Mouse (Mus musculus) heart, embryonic 11.5 days (tissue): ENCODE results near the gene Nipal3. TPM values are rescaled to one million over a fixed set of nuclear protein-coding genes. Genes with fewer than 3 reads are reported as not detected.

ENCODE experiments used
- ATAC-seq: fragments of 200-750 bp; cut with Nextera tagmentation; replicated peaks from 2 replicates; pipeline ENCODE4 v1.8.0; 2017; ENCODE audit warnings: moderate library complexity; ENCODE audit not compliant: insufficient number of reproducible peaks, low FRiP score, low TSS enrichment
- H3K27ac ChIP-seq: fragments of 300-500 bp; sonication (generic); 2 replicates; pipeline ENCODE4 v1.5.1; 2014; ENCODE audit warnings: mild to moderate bottlenecking, low read depth, low read length
- H3K27me3 ChIP-seq: fragments of 300-500 bp; sonication (generic); 2 replicates; pipeline ENCODE4 v1.6.1; 2014; ENCODE audit warnings: mild to moderate bottlenecking, low read length, mixed read lengths; ENCODE audit not compliant: control insufficient read depth, insufficient read depth
- H3K36me3 ChIP-seq: fragments of 300-500 bp; sonication (generic); 2 replicates; pipeline ENCODE4 v1.6.1; 2014; ENCODE audit warnings: mild to moderate bottlenecking, low read length, moderate library complexity, mixed read lengths; ENCODE audit not compliant: control insufficient read depth, insufficient read depth
- H3K4me1 ChIP-seq: fragments of 300-500 bp; sonication (generic); 2 replicates; pipeline ENCODE4 v1.6.1; 2014; ENCODE audit warnings: low read length; ENCODE audit not compliant: control insufficient read depth, insufficient read depth
- H3K4me2 ChIP-seq: fragments of 300-500 bp; sonication (generic); 2 replicates; pipeline ENCODE4 v1.6.1; 2014; ENCODE audit warnings: mild to moderate bottlenecking, moderate library complexity
- H3K4me3 ChIP-seq: fragments of 300-500 bp; sonication (generic); 2 replicates; pipeline ENCODE4 v1.5.1; 2014; ENCODE audit warnings: low read depth, low read length
- H3K9ac ChIP-seq: fragments of 300-500 bp; sonication (generic); 2 replicates; pipeline ENCODE4 v1.6.1; 2014; ENCODE audit warnings: mild to moderate bottlenecking, low read depth, low read length, moderate library complexity
- H3K9me3 ChIP-seq: fragments of 300-500 bp; sonication (generic); replicated peaks from 2 replicates; pipeline ENCODE4 v1.6.1; 2016; ENCODE audit warnings: low read length; ENCODE audit not compliant: control insufficient read depth
- WGBS: fragments of 180-500 bp; shearing (Covaris S2); extraction: QIAGEN DNeasy Blood & Tissue Kit; methylation state at CpG from one replicate; pipeline ENCODE4 v1.1.7; 2014; ENCODE audit not compliant: insufficient replicate concordance; 5-methylcytosine and 5-hydroxymethylcytosine counted together
- polyA plus RNA-seq: library from polyadenylated mRNA; unstranded; fragments of >200 nt; fragmentation: Nextera tagmentation; extraction: Ambion mirVana; gene quantifications from 2 replicates; pipeline ENCODE4 v1.2.1, GENCODE M21; 2014

The Nipal3 gene
- polyA plus RNA-seq, 1 experiment from 2014 or later: 6.4 TPM

DNA sequence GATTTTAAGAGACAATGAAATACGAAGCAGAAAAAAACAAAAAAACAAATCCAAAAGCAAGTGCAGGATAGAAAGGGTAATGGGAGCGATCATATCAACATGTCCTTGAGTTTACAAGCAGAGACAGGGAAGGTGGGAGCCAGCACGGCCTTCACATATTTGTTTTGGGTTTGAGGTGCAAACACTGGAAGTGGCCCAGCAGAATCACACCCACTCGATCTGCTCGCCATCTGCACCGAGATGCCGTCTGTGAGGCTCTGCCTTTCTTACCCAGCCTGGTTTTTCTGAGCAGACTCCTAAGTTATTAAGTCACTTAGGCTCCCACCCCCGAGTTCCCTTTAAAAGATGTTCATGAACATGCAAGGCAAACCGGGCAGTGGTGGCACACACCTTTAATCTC is 69.2 kb downstream of the Nipal3 start:
- Histone ChIP-seq H3K27ac (no peak overlapping the region), H3K9ac (no peak overlapping the region), H3K4me2 (no peak overlapping the region), H3K4me3 (no peak overlapping the region), H3K27me3 (no peaks in the 10 kb centered on the region), H3K36me3 (peaks cover 4% of the 10 kb centered on the region; the same call in 1 of the 2 replicates), H3K4me1 (no peaks in the 10 kb centered on the region), H3K9me3 (no peaks in the 10 kb centered on the region)
- WGBS: 82% methylated on average over 9 of the region's 9 CpGs
- ATAC-seq: no peak

DNA sequence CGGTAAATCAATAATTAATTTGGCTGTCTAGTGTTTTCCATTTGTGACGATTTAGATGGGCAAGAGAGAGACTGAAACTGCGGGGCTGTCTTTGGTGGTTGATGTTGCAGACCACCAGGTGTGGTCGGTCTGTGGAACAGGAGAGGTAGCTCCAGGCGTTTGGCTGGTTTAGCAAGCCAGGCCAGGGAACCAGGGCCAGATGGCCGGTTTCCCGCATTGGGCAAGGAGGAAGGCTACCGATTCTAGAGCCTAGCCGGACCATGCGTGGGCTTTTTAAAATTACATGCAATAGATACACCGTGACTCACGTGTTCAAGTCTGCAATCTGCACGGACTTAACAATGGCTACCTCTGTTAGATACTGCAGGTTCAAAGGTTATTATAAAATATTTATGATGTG is 73.9 kb downstream of the Nipal3 start:
- H3K27me3 ChIP-seq: no peaks in the 10 kb centered on the region
- WGBS: 89% methylated on average over 13 of the region's 13 CpGs
- H3K36me3 ChIP-seq: peaks cover 4% of the 10 kb centered on the region; the same call in 1 of the 2 replicates
- no peaks in the 10 kb centered on the region for H3K4me1 ChIP-seq
- H3K9ac ChIP-seq: no peak overlapping the region
- H3K27ac ChIP-seq: no peak overlapping the region
- H3K4me3 ChIP-seq: no peak overlapping the region
- no peaks in the 10 kb centered on the region for H3K9me3 ChIP-seq
- no peak for ATAC-seq
- H3K4me2 ChIP-seq: no peak overlapping the region

DNA sequence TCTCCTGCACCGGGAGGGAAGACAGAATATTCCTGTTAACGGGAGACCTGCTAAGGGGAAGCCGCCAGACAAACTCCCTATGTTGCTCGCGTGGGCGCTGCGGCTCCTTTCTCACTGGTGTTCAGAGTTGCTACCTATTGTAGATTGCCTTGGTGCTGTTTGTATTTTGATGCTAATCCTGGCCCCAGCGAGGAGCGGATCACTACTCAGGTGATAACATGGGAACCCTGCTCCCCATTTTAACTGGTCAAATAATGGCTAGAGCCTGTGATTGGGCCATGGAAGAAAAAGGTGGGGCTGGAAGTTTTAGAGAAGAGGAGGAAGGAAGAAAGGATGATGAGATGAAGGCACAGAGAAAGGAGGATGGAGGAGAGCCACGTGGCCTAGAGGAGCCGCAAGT is 74.4 kb downstream of the Nipal3 start:
- no peak overlapping the region for H3K4me2 ChIP-seq
- peaks cover 4% of the 10 kb centered on the region; the same call in 1 of the 2 replicates for H3K36me3 ChIP-seq
- H3K9ac ChIP-seq: no peak overlapping the region
- no peak for ATAC-seq
- WGBS: 69% methylated on average over 11 of the region's 11 CpGs
- H3K27ac ChIP-seq: no peak overlapping the region
- no peaks in the 10 kb centered on the region for H3K9me3 ChIP-seq
- H3K4me3 ChIP-seq: no peak overlapping the region
- H3K27me3 ChIP-seq: no peaks in the 10 kb centered on the region
- no peaks in the 10 kb centered on the region for H3K4me1 ChIP-seq

DNA sequence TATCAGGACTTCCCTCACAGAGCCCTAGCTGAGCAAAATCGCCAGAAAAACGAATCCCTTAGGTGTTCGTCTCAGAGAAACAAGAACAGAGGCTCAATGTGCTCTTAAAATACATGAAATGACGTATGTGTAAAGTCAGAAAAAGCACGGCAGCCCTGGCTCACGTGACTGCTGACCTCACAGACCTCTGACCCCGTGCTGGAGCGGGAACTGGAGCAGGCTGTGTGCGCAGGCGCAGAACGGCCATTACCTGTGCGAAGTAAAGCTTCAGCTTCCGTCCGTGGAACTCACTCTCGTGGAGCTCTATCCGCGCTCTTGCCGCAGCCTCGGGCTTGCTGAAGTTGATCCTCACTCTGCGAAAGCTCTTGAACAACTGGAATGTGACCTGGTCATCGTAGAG is 74.8 kb downstream of the Nipal3 start:
- H3K9ac ChIP-seq: no peak overlapping the region
- no peaks in the 10 kb centered on the region for H3K9me3 ChIP-seq
- H3K4me2 ChIP-seq: no peak overlapping the region
- peaks cover 2% of the 10 kb centered on the region; the same call in 1 of the 2 replicates for H3K36me3 ChIP-seq
- WGBS: 74% methylated on average over 21 of the region's 21 CpGs
- H3K4me1 ChIP-seq: no peaks in the 10 kb centered on the region
- no peak overlapping the region for H3K27ac ChIP-seq
- H3K4me3 ChIP-seq: no peak overlapping the region
- H3K27me3 ChIP-seq: no peaks in the 10 kb centered on the region
- ATAC-seq: no peak

DNA sequence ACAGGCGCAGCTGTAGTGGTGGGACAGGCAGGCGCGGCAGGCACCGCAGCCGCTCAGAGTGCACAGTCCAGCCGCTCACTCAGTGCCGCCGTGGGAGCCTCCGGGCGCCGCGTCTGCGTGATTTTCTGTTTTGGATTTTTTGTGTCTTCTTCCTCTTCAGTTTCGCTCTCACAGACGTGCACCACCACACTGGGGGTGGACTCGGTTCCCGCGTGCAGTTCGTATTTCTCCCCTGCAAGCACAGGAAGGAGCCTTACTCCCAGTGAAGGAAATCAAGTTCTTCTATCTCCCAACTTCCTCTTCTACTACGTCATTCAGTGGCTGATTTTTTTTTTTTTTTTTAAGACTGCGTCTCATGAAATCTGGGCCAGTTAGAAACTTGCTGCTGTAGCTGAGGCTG is 78.5 kb downstream of the Nipal3 start:
- WGBS: 81% methylated on average over 21 of the region's 21 CpGs
- no peak overlapping the region for H3K27ac ChIP-seq
- no peak overlapping the region for H3K4me3 ChIP-seq
- H3K4me1 ChIP-seq: no peaks in the 10 kb centered on the region
- ATAC-seq: no peak
- H3K9ac ChIP-seq: no peak overlapping the region
- no peak overlapping the region for H3K4me2 ChIP-seq
- no peaks in the 10 kb centered on the region for H3K9me3 ChIP-seq
- no peaks in the 10 kb centered on the region for H3K27me3 ChIP-seq
- no peaks in the 10 kb centered on the region for H3K36me3 ChIP-seq

DNA sequence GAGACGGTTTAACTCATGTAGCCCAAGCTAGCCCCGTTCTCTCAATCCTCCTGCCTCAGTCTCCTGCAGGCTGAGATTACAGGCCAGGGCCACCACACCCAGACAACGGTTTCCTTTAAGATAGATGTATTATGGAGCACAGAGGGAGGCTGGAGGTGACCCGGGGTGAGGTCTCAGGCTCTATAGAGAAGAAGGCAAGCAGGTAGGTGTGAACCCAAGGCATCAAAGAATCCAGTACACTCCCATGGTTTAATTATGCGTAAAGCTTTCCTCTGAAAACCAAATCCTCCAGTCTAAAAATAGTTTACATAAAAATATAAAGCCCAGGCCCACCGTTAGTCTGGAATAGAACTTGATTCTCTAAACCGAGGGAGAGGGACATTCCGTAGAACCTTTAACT is 81.3 kb downstream of the Nipal3 start:
- H3K9me3 ChIP-seq: no peaks in the 10 kb centered on the region
- WGBS: 73% methylated on average over 8 of the region's 8 CpGs
- H3K4me1 ChIP-seq: no peaks in the 10 kb centered on the region
- H3K4me2 ChIP-seq: no peak overlapping the region
- ATAC-seq: no peak
- no peak overlapping the region for H3K27ac ChIP-seq
- H3K27me3 ChIP-seq: no peaks in the 10 kb centered on the region
- H3K36me3 ChIP-seq: no peaks in the 10 kb centered on the region
- H3K9ac ChIP-seq: no peak overlapping the region
- H3K4me3 ChIP-seq: no peak overlapping the region

DNA sequence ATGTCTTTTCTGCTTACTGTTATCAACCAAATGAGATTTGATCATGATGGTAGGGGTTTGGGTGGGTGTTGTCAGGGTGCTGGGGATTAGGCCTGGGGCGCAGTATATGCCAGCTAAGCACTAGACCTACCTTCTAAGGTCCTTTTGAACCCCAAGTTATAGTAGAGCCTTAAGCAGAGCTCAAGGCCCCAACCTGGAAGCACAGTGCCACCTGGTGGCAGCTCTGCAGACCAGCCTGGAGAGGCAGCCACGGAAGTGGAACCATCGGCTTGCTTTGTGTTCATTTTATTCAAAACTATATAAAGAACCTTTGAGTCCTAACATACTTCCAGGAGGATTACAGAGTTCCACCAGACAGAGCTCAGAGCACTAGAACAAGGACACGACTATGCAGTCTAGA is 83.2 kb downstream of the Nipal3 start:
- H3K4me3 ChIP-seq: no peak overlapping the region
- no peak overlapping the region for H3K27ac ChIP-seq
- H3K4me1 ChIP-seq: no peaks in the 10 kb centered on the region
- H3K9ac ChIP-seq: no peak overlapping the region
- 36% methylated on average over 4 of the region's 4 CpGs for WGBS
- H3K4me2 ChIP-seq: no peak overlapping the region
- ATAC-seq: no peak
- no peaks in the 10 kb centered on the region for H3K27me3 ChIP-seq
- H3K36me3 ChIP-seq: no peaks in the 10 kb centered on the region
- no peaks in the 10 kb centered on the region for H3K9me3 ChIP-seq

DNA sequence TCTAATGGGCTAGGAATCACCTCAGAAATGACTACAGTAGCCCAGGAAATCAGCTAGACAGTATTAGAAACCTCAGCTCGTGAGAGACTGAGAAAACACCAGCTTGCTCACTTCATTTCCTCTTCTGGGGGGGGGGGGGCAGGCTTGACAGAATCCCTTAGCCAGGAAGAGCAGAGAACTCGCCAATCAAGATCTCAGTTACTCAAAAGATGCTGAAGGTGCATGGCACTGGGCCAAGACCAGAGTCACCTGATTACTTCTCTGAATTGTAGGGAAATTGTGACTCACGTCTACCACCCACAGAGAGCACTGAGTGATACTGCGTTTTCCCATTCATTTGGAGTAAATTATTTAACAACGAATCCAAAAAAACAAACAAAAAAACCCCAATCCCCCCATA is 88.7 kb downstream of the Nipal3 start:
- peaks cover 2% of the 10 kb centered on the region; the same call in 1 of the 2 replicates for H3K4me1 ChIP-seq
- no peak overlapping the region for H3K9ac ChIP-seq
- no peak overlapping the region for H3K27ac ChIP-seq
- ATAC-seq: no peak
- H3K27me3 ChIP-seq: no peaks in the 10 kb centered on the region
- H3K36me3 ChIP-seq: no peaks in the 10 kb centered on the region
- 60% methylated on average over 5 of the region's 5 CpGs for WGBS
- H3K4me2 ChIP-seq: no peak overlapping the region
- H3K4me3 ChIP-seq: no peak overlapping the region
- H3K9me3 ChIP-seq: no peaks in the 10 kb centered on the region

DNA sequence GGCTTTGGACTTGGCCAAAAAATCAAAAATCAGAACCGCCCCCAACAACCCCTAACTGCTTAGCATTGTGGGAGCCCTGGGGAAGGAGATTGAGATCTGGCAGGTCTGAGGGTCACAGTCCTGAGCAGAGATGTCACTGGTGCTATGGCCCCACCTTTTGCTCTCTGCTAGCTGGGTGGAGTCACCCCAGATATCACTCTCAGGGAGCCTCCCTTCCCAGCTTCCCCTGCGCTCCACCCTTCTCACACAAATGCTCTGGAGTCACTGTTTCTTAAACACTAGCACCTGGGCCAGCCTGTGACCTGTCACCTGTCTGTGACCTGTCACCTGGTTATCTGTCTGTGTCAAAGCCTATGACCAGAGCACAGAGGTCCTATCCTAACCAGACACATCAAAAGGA is 89.9 kb downstream of the Nipal3 start:
- Histone ChIP-seq H3K4me3 (no peak overlapping the region), H3K4me2 (no peak overlapping the region), H3K27ac (no peak overlapping the region), H3K4me1 (peaks cover 2% of the 10 kb centered on the region; the same call in 1 of the 2 replicates), H3K9ac (no peak overlapping the region), H3K9me3 (no peaks in the 10 kb centered on the region), H3K36me3 (no peaks in the 10 kb centered on the region), H3K27me3 (no peaks in the 10 kb centered on the region)
- 0 out of 2 replicates have a peak, but pooled peaks have one; percentile 61 for ATAC-seq
- WGBS: 76% methylated on average over 2 of the region's 2 CpGs
